Mouse (Mus musculus) lung, adult 2 months (tissue): ENCODE data around the gene Rpgrip1l.

Source experiments
- CTCF ChIP-seq: fragments of 200-500 bp; IDR thresholded peaks from 2 replicates; pipeline ENCODE4 v1.5.1; 2011; ENCODE audit warnings: mild to moderate bottlenecking, low read length, control low read depth; ENCODE audit not compliant: insufficient read depth
- POLR2A ChIP-seq: fragments of 200-500 bp; IDR thresholded peaks from 2 replicates; pipeline ENCODE4 v1.6.1; 2011; ENCODE audit warnings: low read depth, mild to moderate bottlenecking, control low read depth, low read length, borderline replicate concordance; ENCODE audit errors: extremely low read depth

DNA sequence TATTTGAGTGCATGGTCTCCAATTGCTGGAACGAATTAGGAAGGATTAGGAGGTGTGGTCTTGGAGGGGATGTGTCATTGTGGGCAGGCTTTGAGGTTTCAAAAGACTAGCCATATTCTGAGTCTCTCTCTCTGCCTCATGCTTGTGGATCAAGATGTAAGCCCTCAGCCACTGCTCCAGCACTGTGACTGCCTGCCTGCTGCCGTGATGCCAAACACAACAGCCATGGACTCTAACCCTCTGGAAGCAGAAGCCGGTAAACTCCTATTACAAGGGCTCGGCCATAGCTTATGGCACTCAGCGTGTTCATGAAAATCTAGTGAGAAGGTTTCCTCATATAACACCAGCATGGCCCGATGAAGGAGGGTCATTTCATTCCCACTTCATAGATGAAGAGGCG, 36.8 kb upstream of the Rpgrip1l start:
- TF ChIP-seq CTCF = no peak
- TF ChIP-seq POLR2A = no peak
